Mouse (Mus musculus): ENCODE measurements around the gene Gm4767. TPM values are rescaled to one million over a fixed set of nuclear protein-coding genes. Genes with fewer than 3 reads are reported as not detected.
"Not testable (repeated sequence)": the region's sequence is repeated elsewhere in the genome, so short reads cannot be mapped to it uniquely, and the experiment has no call there.

The Gm4767 gene
- 1.4 and 1.6 TPM in 2 replicates for polyA plus RNA-seq (2015; fragmentation: Nextera tagmentation; extraction: Ambion mirVana)

- DNase-seq (ENCODE audit: low spot score), result peak; percentile 7
- not testable (repeated sequence) for H3K9ac ChIP-seq (ENCODE audit: low read length); H3K27ac ChIP-seq (replicated peaks); H3K36me3 ChIP-seq (ENCODE audit: control insufficient read depth, insufficient read depth, low read length); H3K4me1 ChIP-seq (replicated peaks; ENCODE audit: control insufficient read depth, insufficient read depth); ATAC-seq (ENCODE audit: low FRiP score, low TSS enrichment); H3K4me2 ChIP-seq (replicated peaks; ENCODE audit: low read depth); H3K27me3 ChIP-seq (ENCODE audit: control insufficient read depth, insufficient read depth, low read length); H3K4me3 ChIP-seq (ENCODE audit: low read depth, low read length); H3K9me3 ChIP-seq (ENCODE audit: control insufficient read depth, low read length)
- WGBS, result 22% methylated on average over 7 of the region's 20 CpGs
These were observed at the start of gene Gm4767 for GRCm38 (mm10) chr10:81811899-81812298. Gene Gm4767, plus strand, starts transcription at chr10:81812186.

- H3K36me3 ChIP-seq (ENCODE audit: control insufficient read depth, insufficient read depth, low read length); H3K27ac ChIP-seq (replicated peaks); H3K9me3 ChIP-seq (ENCODE audit: control insufficient read depth, low read length); H3K4me1 ChIP-seq (replicated peaks; ENCODE audit: control insufficient read depth, insufficient read depth); H3K4me2 ChIP-seq (replicated peaks; ENCODE audit: low read depth); H3K9ac ChIP-seq (ENCODE audit: low read length); H3K4me3 ChIP-seq (ENCODE audit: low read depth, low read length); H3K27me3 ChIP-seq (ENCODE audit: control insufficient read depth, insufficient read depth, low read length); DNase-seq (ENCODE audit: low spot score): not testable (repeated sequence)
- peak; percentile 94 for ATAC-seq (ENCODE audit: low FRiP score, low TSS enrichment)
- no CpG with 5 or more reads among the region's 43 CpGs for WGBS
These were observed 41.2 kb upstream of the Gm4767 start, which contains the start of gene Gm3055 for GRCm38 (mm10) chr10:81770506-81771403. Gene Gm3055, minus strand, starts transcription at chr10:81771161.

GRCm38 (mm10) chr10:81771404-81771777, 40.6 kb upstream of the Gm4767 start:
- H3K27ac ChIP-seq (replicated peaks); H3K9ac ChIP-seq (ENCODE audit: low read length); H3K4me1 ChIP-seq (replicated peaks; ENCODE audit: control insufficient read depth, insufficient read depth); ATAC-seq (ENCODE audit: low FRiP score, low TSS enrichment); H3K4me2 ChIP-seq (replicated peaks; ENCODE audit: low read depth); H3K9me3 ChIP-seq (ENCODE audit: control insufficient read depth, low read length); H3K4me3 ChIP-seq (ENCODE audit: low read depth, low read length); H3K27me3 ChIP-seq (ENCODE audit: control insufficient read depth, insufficient read depth, low read length); DNase-seq (ENCODE audit: low spot score); H3K36me3 ChIP-seq (ENCODE audit: control insufficient read depth, insufficient read depth, low read length): not testable (repeated sequence)
- no CpG with 5 or more reads among the region's 3 CpGs for WGBS

GRCm38 (mm10) chr10:81846219-81846618, 34.2 kb downstream of the Gm4767 start:
- not testable (repeated sequence) for H3K27ac ChIP-seq (replicated peaks); H3K9ac ChIP-seq (ENCODE audit: low read length); H3K36me3 ChIP-seq (ENCODE audit: control insufficient read depth, insufficient read depth, low read length); DNase-seq (ENCODE audit: low spot score); H3K4me1 ChIP-seq (replicated peaks; ENCODE audit: control insufficient read depth, insufficient read depth); H3K27me3 ChIP-seq (ENCODE audit: control insufficient read depth, insufficient read depth, low read length); H3K9me3 ChIP-seq (ENCODE audit: control insufficient read depth, low read length); H3K4me3 ChIP-seq (ENCODE audit: low read depth, low read length); H3K4me2 ChIP-seq (replicated peaks; ENCODE audit: low read depth); ATAC-seq (ENCODE audit: low FRiP score, low TSS enrichment)
- no CpG with 5 or more reads among the region's 18 CpGs for WGBS

DNA sequence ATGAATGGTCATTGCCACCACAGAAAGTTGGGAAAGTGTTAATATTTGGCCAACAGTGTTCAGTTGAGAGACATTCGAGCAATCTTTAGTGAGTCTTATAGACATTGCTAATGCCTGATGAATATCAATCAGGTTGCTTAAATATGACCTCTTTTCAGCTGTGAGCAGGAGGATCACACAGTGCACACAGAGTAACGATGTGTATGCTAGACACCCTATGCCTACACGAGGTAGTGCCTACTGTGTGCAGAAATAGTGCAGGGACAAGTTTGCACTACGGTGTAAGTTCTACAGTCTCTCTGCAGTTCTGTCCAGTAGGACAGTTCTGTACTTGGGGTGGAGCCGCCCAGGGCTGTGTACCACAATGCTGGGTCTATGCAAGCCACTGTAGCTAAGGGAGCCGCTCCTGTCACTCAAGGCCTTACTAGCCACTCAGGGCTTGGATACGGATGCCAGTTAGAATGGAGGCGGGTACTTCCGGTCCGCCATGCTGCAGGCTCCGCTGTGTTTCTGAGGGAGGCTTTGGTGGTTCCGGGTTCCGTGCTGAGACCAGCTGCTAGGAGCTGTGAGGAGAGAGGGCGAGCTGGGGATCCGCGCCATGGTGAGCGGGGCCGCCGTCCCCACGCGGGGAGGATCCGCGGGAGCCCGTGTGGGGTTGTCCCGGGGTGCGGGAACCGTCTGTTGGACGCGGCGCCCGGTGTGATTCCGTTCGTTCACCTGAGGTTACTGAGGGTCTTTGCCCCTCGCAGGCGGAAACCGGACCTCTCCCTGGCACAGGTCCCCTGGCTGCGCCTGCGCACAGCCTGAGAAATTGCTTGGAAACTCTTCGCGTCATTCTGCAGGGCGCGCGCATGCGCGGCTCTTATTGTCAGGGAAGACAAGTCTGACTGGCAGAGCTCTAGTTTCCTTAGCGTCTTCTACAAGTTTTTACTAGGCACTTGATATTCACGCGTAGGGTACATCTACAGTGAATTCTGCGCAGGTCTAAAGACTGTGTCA, 51.7 kb downstream of the Gm4767 start, which contains the start of gene Gm32687:
TSS of gene Gm32687 (plus strand) at position 526 of the 999 bp plus-strand sequence.
- H3K4me3 ChIP-seq (ENCODE audit: low read depth, low read length); H3K9ac ChIP-seq (ENCODE audit: low read length); H3K36me3 ChIP-seq (ENCODE audit: control insufficient read depth, insufficient read depth, low read length); H3K9me3 ChIP-seq (ENCODE audit: control insufficient read depth, low read length); DNase-seq (ENCODE audit: low spot score); H3K4me2 ChIP-seq (replicated peaks; ENCODE audit: low read depth); H3K27ac ChIP-seq (replicated peaks); H3K4me1 ChIP-seq (replicated peaks; ENCODE audit: control insufficient read depth, insufficient read depth); H3K27me3 ChIP-seq (ENCODE audit: control insufficient read depth, insufficient read depth, low read length): not testable (repeated sequence)
- peak; percentile 100 for ATAC-seq (ENCODE audit: low FRiP score, low TSS enrichment)
- WGBS, result 25% methylated on average over 3 of the region's 49 CpGs

Other genes starting within 250 kb of the Gm4767 start
- 4.8 and 6.9 TPM in 2 replicates for gene Tle2, start 237.6 kb upstream of the Gm4767 start, polyA plus RNA-seq (2015; fragmentation: Nextera tagmentation; extraction: Ambion mirVana)
- gene Tle6, start 211.1 kb upstream of the Gm4767 start, polyA plus RNA-seq (2015; fragmentation: Nextera tagmentation; extraction: Ambion mirVana), result 7.6 and 8.9 TPM in 2 replicates
- 0.24 and 0.35 TPM in 2 replicates for gene BC025920, start 205.9 kb upstream of the Gm4767 start, polyA plus RNA-seq (2015; fragmentation: Nextera tagmentation; extraction: Ambion mirVana)
- 15.1 and 15.6 TPM in 2 replicates for gene Sirt6, start 184.4 kb upstream of the Gm4767 start, polyA plus RNA-seq (2015; fragmentation: Nextera tagmentation; extraction: Ambion mirVana)
- 3.3 and 5.3 TPM in 2 replicates for gene Ankrd24, start 183.6 kb upstream of the Gm4767 start, polyA plus RNA-seq (2015; fragmentation: Nextera tagmentation; extraction: Ambion mirVana)
- 2.4 TPM in 2 replicates for gene Gm10778, start 163.1 kb upstream of the Gm4767 start, polyA plus RNA-seq (2015; fragmentation: Nextera tagmentation; extraction: Ambion mirVana)
- gene Zfp433, start 107.4 kb upstream of the Gm4767 start, polyA plus RNA-seq (2015; fragmentation: Nextera tagmentation; extraction: Ambion mirVana), result 8.2 and 8.5 TPM in 2 replicates
- 1.7 and 1.9 TPM in 2 replicates for gene Gm3055, start 41.0 kb upstream of the Gm4767 start, polyA plus RNA-seq (2015; fragmentation: Nextera tagmentation; extraction: Ambion mirVana)
- 4.0 and 4.6 TPM in 2 replicates for gene Gm32687, start 51.7 kb downstream of the Gm4767 start, polyA plus RNA-seq (2015; fragmentation: Nextera tagmentation; extraction: Ambion mirVana)
- 0.68 and 0.89 TPM in 2 replicates for gene Zfp781, start 118.3 kb downstream of the Gm4767 start, polyA plus RNA-seq (2015; fragmentation: Nextera tagmentation; extraction: Ambion mirVana)
- 5.1 and 5.3 TPM in 2 replicates for gene Zfp873, start 235.9 kb downstream of the Gm4767 start, polyA plus RNA-seq (2015; fragmentation: Nextera tagmentation; extraction: Ambion mirVana)